Mouse (Mus musculus): ENCODE measurements around the gene Gmds. TPM values are rescaled to one million over a fixed set of nuclear protein-coding genes. Genes with fewer than 3 reads are reported as not detected.

The Gmds gene
- polyA plus RNA-seq, 1 experiment from 2014 or later = 27.3 TPM

GRCm38 (mm10) chr13:31878805-31879477, 459.6 kb downstream of the Gmds start:
- H3K9me3 ChIP-seq = no peaks in the 10 kb centered on the region
- no peaks in the 10 kb centered on the region for H3K4me1 ChIP-seq (replicated peaks)
- ATAC-seq = no peak
- H3K27ac ChIP-seq = no peak overlapping the region
- H3K36me3 ChIP-seq = no peaks in the 10 kb centered on the region
- 85% methylated on average over 8 of the region's 8 CpGs for WGBS
- no peak overlapping the region for H3K4me3 ChIP-seq (replicated peaks)
- no peak overlapping the region for H3K4me2 ChIP-seq (replicated peaks)
- H3K9ac ChIP-seq (replicated peaks) = no peak overlapping the region
- H3K27me3 ChIP-seq = no peaks in the 10 kb centered on the region

GRCm38 (mm10) chr13:31877061-31877460, 461.5 kb downstream of the Gmds start:
- no peak overlapping the region for H3K27ac ChIP-seq
- no peak for ATAC-seq
- WGBS = 85% methylated on average over 4 of the region's 4 CpGs
- no peak overlapping the region for H3K4me2 ChIP-seq (replicated peaks)
- H3K9ac ChIP-seq (replicated peaks) = no peak overlapping the region
- H3K27me3 ChIP-seq = no peaks in the 10 kb centered on the region
- H3K36me3 ChIP-seq = no peaks in the 10 kb centered on the region
- no peaks in the 10 kb centered on the region for H3K4me1 ChIP-seq (replicated peaks)
- no peak overlapping the region for H3K4me3 ChIP-seq (replicated peaks)
- no peaks in the 10 kb centered on the region for H3K9me3 ChIP-seq

GRCm38 (mm10) chr13:31874427-31874826, 464.1 kb downstream of the Gmds start:
- H3K4me2 ChIP-seq (replicated peaks) = no peak overlapping the region
- H3K9me3 ChIP-seq = no peaks in the 10 kb centered on the region
- no peak overlapping the region for H3K27ac ChIP-seq
- H3K36me3 ChIP-seq = no peaks in the 10 kb centered on the region
- no peak for ATAC-seq
- H3K4me3 ChIP-seq (replicated peaks) = no peak overlapping the region
- H3K9ac ChIP-seq (replicated peaks) = no peak overlapping the region
- no peaks in the 10 kb centered on the region for H3K27me3 ChIP-seq
- H3K4me1 ChIP-seq (replicated peaks) = no peaks in the 10 kb centered on the region
- WGBS = 67% methylated on average over 3 of the region's 3 CpGs

GRCm38 (mm10) chr13:31873269-31873668, 465.3 kb downstream of the Gmds start:
- Histone ChIP-seq H3K4me2 (replicated peaks) (no peak overlapping the region), H3K9me3 (no peaks in the 10 kb centered on the region), H3K27ac (no peak overlapping the region), H3K4me1 (replicated peaks) (no peaks in the 10 kb centered on the region), H3K36me3 (no peaks in the 10 kb centered on the region), H3K9ac (replicated peaks) (no peak overlapping the region), H3K27me3 (no peaks in the 10 kb centered on the region), H3K4me3 (replicated peaks) (no peak overlapping the region)
- no peak for ATAC-seq
- 88% methylated on average over 1 of the region's 1 CpGs for WGBS

GRCm38 (mm10) chr13:31864786-31865185, 473.8 kb downstream of the Gmds start:
- Histone ChIP-seq H3K27me3 (no peaks in the 10 kb centered on the region), H3K9me3 (no peaks in the 10 kb centered on the region), H3K27ac (no peak overlapping the region), H3K4me1 (replicated peaks) (no peaks in the 10 kb centered on the region), H3K36me3 (no peaks in the 10 kb centered on the region), H3K4me2 (replicated peaks) (no peak overlapping the region), H3K9ac (replicated peaks) (no peak overlapping the region), H3K4me3 (replicated peaks) (no peak overlapping the region)
- WGBS = 90% methylated on average over 5 of the region's 5 CpGs
- no peak for ATAC-seq

GRCm38 (mm10) chr13:31863461-31863860, 475.1 kb downstream of the Gmds start:
- Histone ChIP-seq H3K9me3 (no peaks in the 10 kb centered on the region), H3K4me1 (replicated peaks) (no peaks in the 10 kb centered on the region), H3K27me3 (no peaks in the 10 kb centered on the region), H3K36me3 (no peaks in the 10 kb centered on the region), H3K4me2 (replicated peaks) (no peak overlapping the region), H3K9ac (replicated peaks) (no peak overlapping the region), H3K4me3 (replicated peaks) (no peak overlapping the region), H3K27ac (no peak overlapping the region)
- 78% methylated on average over 9 of the region's 9 CpGs for WGBS
- ATAC-seq = no peak

GRCm38 (mm10) chr13:31860200-31860599, 478.3 kb downstream of the Gmds start:
- 93% methylated on average over 5 of the region's 5 CpGs for WGBS
- Histone ChIP-seq H3K4me3 (replicated peaks) (no peak overlapping the region), H3K4me2 (replicated peaks) (no peak overlapping the region), H3K9me3 (no peaks in the 10 kb centered on the region), H3K27ac (no peak overlapping the region), H3K9ac (replicated peaks) (no peak overlapping the region), H3K27me3 (no peaks in the 10 kb centered on the region), H3K36me3 (no peaks in the 10 kb centered on the region), H3K4me1 (replicated peaks) (no peaks in the 10 kb centered on the region)
- no peak for ATAC-seq

- Histone ChIP-seq H3K27me3 (no peaks in the 10 kb centered on the region), H3K4me2 (replicated peaks) (no peak overlapping the region), H3K36me3 (no peaks in the 10 kb centered on the region), H3K4me3 (replicated peaks) (no peak overlapping the region), H3K9me3 (no peaks in the 10 kb centered on the region), H3K9ac (replicated peaks) (no peak overlapping the region), H3K27ac (no peak overlapping the region), H3K4me1 (replicated peaks) (no peaks in the 10 kb centered on the region)
- 0 out of 2 replicates have a peak, but pooled peaks have one; percentile 37 for ATAC-seq
- 88% methylated on average over 4 of the region's 4 CpGs for WGBS
Observed at GRCm38 (mm10) chr13:31854000-31854399, 484.5 kb downstream of the Gmds start.

GRCm38 (mm10) chr13:31853564-31853963, 485.0 kb downstream of the Gmds start:
- Histone ChIP-seq H3K9me3 (no peaks in the 10 kb centered on the region), H3K4me1 (replicated peaks) (no peaks in the 10 kb centered on the region), H3K36me3 (no peaks in the 10 kb centered on the region), H3K4me2 (replicated peaks) (no peak overlapping the region), H3K4me3 (replicated peaks) (no peak overlapping the region), H3K9ac (replicated peaks) (no peak overlapping the region), H3K27me3 (no peaks in the 10 kb centered on the region), H3K27ac (no peak overlapping the region)
- ATAC-seq = no peak
- WGBS = 64% methylated on average over 2 of the region's 2 CpGs

- Histone ChIP-seq H3K36me3 (no peaks in the 10 kb centered on the region), H3K4me3 (replicated peaks) (no peak overlapping the region), H3K9me3 (no peaks in the 10 kb centered on the region), H3K27me3 (no peaks in the 10 kb centered on the region), H3K4me2 (replicated peaks) (no peak overlapping the region), H3K27ac (no peak overlapping the region), H3K9ac (replicated peaks) (no peak overlapping the region), H3K4me1 (replicated peaks) (no peaks in the 10 kb centered on the region)
- 45% methylated on average over 5 of the region's 5 CpGs for WGBS
- ATAC-seq = 0 out of 2 replicates have a peak, but pooled peaks have one; percentile 40
Observed at GRCm38 (mm10) chr13:31849258-31849971, 489.1 kb downstream of the Gmds start.

- WGBS = 86% methylated on average over 4 of the region's 4 CpGs
- no peaks in the 10 kb centered on the region for H3K9me3 ChIP-seq
Observed at GRCm38 (mm10) chr13:31835802-31836201, 502.7 kb downstream of the Gmds start.

GRCm38 (mm10) chr13:31830332-31830731, 508.2 kb downstream of the Gmds start:
- ATAC-seq = no peak
- H3K9me3 ChIP-seq = no peaks in the 10 kb centered on the region
- 64% methylated on average over 9 of the region's 9 CpGs for WGBS
- no peaks in the 10 kb centered on the region for H3K4me1 ChIP-seq (replicated peaks)
- H3K27me3 ChIP-seq = no peaks in the 10 kb centered on the region
- no peak overlapping the region for H3K4me2 ChIP-seq (replicated peaks)
- no peak overlapping the region for H3K4me3 ChIP-seq (replicated peaks)
- no peak overlapping the region for H3K9ac ChIP-seq (replicated peaks)
- no peak overlapping the region for H3K27ac ChIP-seq
- H3K36me3 ChIP-seq = no peaks in the 10 kb centered on the region

More at GRCm38 (mm10) chr13:31835802-31836201, 502.7 kb downstream of the Gmds start:
- no peaks in the 10 kb centered on the region for H3K36me3 ChIP-seq
- no peak overlapping the region for H3K27ac ChIP-seq
- H3K4me3 ChIP-seq (replicated peaks) = no peak overlapping the region
- no peak overlapping the region for H3K9ac ChIP-seq (replicated peaks)
- no peaks in the 10 kb centered on the region for H3K4me1 ChIP-seq (replicated peaks)
- no peak for ATAC-seq
- H3K4me2 ChIP-seq (replicated peaks) = no peak overlapping the region
- H3K27me3 ChIP-seq = no peaks in the 10 kb centered on the region
